Mouse (Mus musculus) midbrain, embryonic 11.5 days (tissue): ENCODE measurements around the gene Slc22a28. TPM values are rescaled to one million over a fixed set of nuclear protein-coding genes. Genes with fewer than 3 reads are reported as not detected.

Experiments
- polyA plus RNA-seq: library from polyadenylated mRNA; unstranded; fragments of >200 nt; fragmentation: Nextera tagmentation; extraction: Ambion mirVana; gene quantifications from 2 replicates; pipeline ENCODE4 v1.2.1, GENCODE M21; 2014

The Slc22a28 gene
- polyA plus RNA-seq, 1 experiment from 2014 or later: not detected

Other genes starting within 250 kb of the Slc22a28 start
- gene Slc22a27, start 166.0 kb downstream of the Slc22a28 start, polyA plus RNA-seq: not detected in 2 replicates
- gene Slc22a29, start 86.9 kb upstream of the Slc22a28 start, polyA plus RNA-seq: not detected in 2 replicates